Mouse (Mus musculus): ENCODE data around the gene Slc10a7.
"Not testable (repeated sequence)": the region's sequence is repeated elsewhere in the genome, so short reads cannot be mapped to it uniquely, and the experiment has no call there.

Gene Slc10a7

DNA sequence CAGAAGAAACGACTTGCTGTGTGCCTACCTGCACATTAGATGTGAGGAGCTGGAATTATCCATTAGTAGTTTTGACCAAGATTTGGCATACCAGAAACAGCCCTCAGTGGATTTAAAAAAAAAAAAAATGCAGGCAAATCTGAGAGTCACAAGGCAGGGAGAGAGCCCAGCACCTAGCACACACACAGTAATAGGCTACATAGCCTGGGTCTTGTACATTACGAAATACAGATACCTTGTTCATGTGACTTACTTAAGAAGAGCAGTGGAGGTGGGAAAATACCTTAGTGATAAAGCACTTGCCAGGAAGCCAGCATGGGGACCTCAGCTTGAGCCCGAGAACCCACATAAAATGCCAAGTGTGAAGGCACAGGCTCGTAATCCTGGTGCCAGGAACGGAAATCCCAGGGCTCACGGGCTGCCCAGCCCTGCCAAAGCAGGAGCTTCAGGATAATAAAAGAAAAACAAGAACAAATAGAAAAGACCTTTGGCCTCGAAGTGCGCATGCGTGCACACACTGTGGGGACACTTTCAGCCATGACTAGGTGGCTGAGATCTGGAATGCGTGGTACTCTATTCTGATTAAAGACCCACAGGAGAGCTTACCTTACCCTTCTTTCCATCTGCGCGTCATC, 155.3 kb downstream of the Slc10a7 start:
- no peak for DNase-seq (ENCODE audit: low spot score in 2 of 2)

DNA sequence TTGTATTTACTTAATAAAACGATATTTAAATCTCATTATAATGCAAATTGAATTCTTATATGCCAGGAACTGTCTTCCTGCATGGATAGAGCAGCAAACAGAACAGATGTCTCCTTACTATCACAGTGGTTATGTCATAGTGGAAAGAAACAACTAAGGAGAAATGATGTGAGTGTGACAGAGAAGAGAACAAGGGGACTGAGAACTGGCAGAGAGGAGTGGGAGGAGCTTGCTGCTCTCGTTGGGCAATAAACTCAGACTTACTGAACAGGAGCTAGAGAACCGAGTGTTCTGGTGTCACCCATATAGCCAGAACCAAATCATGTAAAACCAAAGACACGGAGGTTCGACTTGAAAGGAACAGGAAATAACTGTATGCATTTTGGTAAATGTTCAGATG, 158.3 kb downstream of the Slc10a7 start:
- DNase-seq (ENCODE audit: low spot score in 2 of 2), result no peak

DNA sequence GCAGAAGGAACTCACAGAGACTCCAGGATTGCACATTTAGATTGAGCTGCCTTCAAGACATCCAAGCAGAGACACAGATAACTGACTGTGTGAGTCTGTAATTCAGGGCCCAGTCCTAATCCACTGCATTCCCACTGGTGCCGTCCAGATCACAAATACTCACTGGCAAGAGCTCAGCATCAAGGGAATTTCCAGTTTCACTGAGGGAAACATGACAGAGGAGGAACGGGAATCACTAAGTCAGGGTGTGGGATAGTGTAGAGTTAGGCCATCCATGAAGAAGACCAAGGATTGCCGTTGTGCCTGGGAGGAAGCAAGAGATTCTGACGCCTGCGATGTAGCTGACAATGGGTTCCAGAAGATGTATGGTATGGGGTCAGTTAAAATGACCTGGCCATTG, 159.1 kb downstream of the Slc10a7 start:
- DNase-seq (ENCODE audit: low spot score in 2 of 2), result no peak

DNA sequence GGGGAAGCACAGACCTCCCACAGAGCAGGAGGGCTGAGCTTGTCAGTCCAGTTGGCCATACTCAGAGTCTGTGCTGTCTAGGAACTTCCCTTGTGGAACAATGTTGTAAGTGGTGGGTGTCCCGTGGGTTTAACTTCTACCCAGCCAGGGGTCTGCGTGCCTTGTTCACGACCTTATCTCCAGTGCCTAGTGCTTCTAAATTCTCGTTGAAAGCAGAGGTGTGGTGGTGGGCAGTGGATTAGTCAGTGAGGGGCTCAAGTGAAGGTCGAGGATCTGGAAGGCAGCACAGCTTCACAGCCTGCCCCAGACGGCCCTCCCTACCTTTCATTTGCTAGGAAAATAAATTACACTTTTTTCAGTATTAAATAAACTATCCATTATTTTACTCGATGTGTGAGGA, 161.1 kb downstream of the Slc10a7 start:
- no peak for DNase-seq (ENCODE audit: low spot score in 2 of 2)

DNA sequence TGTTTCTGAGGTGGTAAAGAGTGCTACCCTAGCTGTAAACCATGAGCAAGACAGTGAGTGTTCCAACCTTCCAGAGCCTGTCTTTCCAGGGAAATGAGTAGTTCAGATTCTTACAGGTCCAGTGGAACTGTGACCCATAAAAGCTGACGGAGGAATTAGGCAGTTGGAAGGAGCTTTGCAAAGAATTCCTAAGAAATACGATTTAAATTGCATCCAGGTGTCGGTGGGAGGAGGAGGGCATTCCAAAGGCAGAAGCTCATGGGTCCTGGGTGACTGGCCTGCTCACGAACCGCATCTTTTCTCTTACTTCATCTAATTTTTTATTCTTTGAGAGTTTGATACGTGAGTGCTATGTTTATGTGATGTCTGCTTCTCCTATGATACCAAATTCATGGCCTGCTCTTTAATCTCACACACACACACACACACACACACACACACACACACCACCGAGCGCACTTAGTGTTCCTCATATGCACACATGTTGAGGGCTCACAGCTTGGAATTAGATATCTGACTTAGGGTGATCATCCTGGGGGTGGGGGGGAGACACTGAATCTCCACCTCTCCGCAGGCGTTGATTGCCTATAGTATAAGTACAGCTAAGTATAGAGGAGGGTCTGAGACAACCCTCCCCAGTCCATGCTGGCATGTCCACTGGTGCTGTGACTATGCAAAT, 169.5 kb downstream of the Slc10a7 start:
- DNase-seq (ENCODE audit: low spot score in 2 of 2), result no peak

DNA sequence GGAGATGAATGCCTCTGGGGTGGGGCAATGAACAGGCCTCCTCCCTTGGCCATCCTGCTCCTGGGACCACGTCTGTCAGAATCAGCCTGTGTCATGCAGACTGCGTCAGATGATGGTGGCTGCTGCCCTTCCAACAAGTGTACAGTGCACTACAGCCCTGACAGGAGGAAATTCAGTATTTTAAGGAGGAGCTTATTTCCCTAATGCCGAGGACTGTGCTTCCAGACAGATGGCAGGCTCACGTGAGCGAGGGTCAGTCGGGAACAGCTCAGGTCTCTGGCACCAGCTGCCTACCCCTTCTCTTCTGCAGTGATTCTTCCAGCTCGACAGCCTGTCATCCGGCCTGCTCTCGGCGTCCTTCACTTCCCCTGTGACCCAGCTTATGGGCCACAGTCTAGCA, 181.6 kb downstream of the Slc10a7 start:
- DNase-seq (ENCODE audit: low spot score in 2 of 2), result no peak

DNA sequence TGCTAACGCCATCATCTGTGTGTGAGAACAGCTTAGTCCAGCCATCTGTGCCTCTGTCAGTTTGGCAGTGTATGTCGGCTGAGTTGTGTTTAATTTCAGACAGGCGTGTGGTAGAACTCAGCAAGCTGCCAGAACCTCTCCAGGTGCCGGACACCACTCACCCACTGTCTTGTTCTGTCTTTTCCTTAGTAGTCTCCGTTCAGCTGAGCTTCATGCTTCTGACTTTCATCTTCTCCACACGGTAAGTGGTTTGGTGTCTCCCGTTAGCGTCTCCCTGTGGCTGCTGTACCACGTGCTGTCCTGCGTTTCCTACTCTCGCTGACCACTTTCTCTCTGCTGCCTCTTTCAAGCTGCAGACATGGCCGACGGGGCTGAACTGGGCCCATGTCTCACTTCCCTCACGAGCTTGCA, 189.2 kb downstream of the Slc10a7 start:
- peak in 1 of 2 experiments; percentile 12 for DNase-seq (ENCODE audit: low spot score in 2 of 2)

DNA sequence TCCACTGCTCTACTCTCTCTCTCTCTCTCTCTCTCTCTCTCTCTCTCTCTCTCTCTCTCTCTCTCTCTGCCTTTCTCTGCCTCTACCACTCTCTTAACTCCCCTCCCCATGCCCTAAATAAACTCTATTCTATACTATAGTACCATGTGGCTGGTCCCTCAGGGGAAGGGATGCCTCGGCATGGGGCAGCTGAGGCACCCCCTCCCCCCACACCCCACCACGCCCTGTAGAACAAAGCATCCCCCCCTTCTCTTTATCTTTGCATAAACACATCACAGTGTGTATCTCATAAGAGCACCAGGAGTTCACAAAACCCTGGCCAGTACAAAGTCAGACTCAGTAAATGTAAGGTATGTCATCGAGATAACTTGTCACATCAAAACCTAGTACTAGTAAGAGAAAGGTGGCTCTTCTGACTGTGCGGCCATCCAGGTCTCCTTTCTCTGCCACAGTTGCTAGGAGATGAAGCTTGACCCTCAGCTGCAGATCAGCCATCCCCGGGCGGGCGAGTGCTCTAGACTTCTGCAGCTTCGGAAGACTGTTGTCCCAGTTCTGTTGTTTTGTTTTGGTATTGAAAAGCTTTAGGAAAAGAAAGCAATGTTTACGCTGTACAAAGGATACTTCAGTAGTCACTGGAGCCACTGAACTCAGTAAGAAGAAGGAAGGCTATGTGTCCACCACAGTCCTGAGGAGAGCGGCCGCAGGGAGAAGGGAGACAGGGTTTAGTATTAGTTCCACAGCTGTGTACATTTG, 194.1 kb downstream of the Slc10a7 start:
- no peak for DNase-seq (ENCODE audit: low spot score in 2 of 2)

DNA sequence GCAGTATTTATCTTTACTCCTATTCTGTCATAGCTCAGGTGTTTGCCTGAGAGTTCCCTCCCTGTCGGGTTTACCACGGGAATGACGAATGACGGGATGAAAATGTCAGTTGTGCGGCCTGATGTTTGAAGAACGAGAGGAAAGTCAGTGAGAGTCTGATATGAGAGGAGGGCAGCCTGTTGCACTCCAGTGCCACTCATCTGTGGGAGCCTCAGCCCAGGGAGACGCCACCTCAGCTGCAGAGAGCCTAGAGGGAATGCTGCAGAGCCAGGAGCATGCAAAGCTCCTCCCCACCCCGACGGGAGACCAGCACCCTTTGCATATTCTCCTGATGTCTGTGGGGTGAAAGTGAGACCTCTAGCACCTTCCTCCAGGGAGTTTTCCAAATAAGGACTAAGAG, 196.8 kb downstream of the Slc10a7 start:
- no peak for DNase-seq (ENCODE audit: low spot score in 2 of 2)

DNA sequence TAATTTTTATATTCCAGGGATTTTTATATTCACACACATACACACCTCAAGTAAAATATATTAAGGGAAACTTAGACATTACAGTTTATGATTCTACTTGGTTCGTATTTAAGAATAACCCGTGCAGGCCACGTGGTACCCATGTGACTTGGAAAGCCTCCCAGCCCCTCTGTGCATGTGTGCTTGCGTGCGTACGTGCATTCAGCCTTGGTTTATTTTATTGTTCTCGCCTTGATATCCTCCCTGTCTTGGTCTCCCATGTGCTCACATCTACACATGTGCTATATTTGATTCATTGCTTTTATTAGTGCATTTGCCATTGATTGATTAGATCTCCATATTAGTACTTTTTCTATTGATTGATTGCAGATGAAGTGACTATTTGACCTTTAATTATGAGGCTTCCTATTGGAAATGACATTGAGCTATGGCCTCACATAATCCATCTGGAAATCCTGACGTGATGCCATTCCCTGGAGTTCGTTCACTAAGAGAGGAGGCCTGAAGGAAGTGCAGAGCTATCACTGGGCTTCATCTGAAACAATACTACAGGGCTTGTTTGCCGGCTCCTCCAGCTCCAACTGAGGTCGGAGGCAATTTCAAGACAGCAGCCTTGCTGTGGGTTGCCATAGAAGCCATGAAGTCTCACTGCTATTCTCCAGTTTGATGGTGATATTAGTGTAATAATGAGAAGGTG, 200.9 kb downstream of the Slc10a7 start:
- DNase-seq (ENCODE audit: low spot score in 2 of 2), result no peak

DNA sequence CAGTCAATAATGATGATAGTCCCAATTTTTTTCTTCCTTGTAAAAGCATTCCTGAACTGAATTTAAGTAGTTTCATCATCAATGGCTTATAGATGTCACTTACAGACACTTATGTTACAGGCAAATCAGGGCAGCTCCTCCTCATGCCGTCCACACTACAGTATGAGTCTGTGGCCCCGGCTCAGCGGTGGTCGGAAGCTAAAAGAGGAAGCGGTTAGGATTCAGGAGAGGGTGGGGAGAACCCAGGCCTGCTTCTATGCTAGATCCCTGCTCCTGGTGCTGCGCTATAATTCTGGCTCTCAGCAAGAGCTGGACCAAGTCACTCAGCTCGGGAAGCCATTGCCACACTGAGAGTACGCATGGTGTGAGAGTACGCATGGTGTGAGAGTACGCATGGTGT, 201.8 kb downstream of the Slc10a7 start:
- no peak for DNase-seq (ENCODE audit: low spot score in 2 of 2)

DNA sequence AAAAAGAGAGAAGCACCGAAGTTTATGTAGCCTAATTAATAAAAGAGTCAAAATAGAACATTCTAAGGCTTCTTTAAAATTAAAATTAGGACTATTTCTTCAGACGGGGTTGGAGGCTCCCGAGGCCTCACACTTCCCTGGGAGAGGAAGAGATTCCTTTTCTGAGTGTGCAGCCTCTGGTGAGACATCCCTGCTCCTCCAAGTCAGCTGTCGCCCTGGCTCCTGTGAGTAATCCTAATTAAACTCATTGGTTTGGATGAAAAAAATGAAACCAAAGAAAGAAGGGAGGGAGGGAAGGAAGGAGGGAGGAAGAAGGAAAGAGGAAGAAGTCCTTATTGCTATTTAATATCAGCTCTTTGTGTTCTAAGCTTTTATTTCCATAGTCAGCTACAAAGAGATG, 205.7 kb downstream of the Slc10a7 start:
- no peak for DNase-seq (ENCODE audit: low spot score in 2 of 2)

DNA sequence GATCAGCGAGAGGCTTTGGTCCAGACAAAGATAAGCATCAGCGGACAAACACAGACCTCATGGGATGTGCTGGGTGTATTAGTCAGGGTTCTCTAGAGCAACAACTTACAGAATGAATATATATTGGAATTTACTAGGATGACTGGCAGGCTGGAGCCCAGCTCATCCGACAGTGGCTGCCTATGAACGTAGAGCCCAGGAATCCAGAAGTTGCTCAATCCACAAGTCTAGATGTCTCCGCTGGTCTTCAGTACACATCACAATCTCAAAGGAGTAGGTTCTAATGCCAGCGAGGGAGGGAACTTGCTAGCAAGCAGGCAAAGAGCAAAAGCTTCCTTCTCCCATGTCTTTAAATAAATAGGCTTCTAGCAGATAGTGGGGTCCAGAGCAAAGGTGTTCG, 207.4 kb downstream of the Slc10a7 start:
- no peak for DNase-seq (ENCODE audit: low spot score in 2 of 2)

DNA sequence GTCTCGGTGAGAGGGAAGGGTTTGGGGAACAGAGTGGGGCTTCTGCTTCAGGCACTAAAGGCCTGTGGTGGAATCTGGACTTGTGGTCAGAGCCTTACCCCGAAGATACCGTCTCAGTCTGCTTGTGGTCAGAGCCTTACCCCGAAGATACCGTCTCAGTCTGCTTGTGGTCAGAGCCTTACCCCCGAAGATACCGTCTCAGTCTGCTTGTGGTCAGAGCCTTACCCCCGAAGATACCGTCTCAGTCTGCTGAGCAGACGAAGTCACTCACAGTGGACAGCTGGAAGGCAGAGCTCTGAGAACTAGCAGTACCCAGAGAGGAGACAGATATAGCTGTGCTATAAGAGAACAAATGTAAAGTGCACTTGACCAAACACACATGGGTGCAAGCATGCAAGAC, 208.0 kb downstream of the Slc10a7 start:
- not testable (repeated sequence) for DNase-seq (ENCODE audit: low spot score in 2 of 2)

DNA sequence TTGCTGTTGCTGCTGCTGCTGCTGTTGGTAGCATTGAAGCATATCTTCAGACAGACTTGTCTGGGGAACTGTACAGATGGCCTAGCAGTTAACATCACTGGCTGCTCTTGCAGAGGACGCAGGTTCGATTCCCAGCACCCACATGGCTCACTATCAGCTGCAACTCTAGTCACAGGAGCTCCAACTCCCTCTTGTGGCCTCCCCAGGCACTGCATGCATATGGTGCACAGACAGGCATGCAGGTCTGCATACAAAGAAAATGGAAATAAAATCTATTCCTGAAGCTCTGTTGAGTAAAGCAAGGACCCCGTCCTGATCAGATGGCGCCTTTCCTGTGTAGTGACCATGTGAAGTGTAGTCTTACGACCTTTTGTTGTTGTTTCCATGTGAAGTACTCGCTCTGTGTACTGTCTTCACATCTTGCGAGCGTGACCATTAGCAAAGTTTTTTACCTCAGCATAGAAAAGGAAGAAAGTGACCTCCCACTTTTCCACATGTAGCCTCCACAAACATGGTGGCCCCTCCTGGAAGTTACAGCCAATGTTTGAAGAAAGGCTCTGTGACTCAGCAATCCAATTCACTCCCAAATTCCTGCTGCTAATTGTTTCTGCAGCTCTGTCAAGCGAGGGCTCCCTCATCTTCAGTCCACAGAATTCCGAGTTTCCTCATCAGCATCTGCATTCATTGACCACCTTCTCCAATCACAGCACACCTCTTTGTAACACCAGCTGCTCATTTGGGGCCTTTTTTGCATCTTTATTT, 210.3 kb downstream of the Slc10a7 start:
- DNase-seq (ENCODE audit: low spot score in 2 of 2), result no peak

DNA sequence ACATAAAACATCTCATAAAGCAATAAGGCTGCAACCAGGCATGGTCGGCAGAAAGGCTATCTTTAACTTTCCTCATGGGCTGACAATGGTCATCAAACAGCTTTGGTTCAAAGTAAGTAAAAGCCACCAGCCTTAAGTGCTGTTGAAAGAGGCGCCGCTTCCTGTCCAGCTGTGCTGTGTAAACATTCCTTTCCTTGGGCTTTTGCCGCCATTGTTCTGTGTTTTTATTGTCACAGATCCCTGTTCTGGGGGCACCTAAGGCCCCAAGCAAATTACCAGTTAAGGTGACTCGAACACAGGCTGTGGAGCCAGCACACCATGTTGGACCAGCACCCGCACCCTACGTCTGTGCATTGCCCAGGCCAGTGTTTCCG, 210.9 kb downstream of the Slc10a7 start:
- no peak for DNase-seq (ENCODE audit: low spot score in 2 of 2)

DNA sequence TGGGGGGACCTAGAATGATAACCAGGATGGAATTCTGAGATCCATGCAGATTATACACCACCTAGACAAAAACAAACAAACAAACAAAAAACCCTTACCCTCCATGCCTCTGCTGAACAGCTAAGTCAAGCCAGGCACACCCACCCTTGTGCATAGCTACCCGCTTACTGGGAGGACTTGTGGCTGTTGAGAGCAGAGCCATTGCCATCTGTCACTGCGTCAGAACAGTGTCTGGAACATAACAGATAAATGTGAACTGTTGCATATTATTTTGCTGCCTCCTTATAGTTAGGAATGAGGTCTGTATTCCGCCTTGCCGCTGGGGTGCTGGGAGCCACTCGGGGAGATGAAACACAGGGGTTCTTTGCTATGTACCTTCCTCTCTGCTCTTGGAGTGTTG, 212.4 kb downstream of the Slc10a7 start:
- no peak for DNase-seq (ENCODE audit: low spot score in 2 of 2)

DNA sequence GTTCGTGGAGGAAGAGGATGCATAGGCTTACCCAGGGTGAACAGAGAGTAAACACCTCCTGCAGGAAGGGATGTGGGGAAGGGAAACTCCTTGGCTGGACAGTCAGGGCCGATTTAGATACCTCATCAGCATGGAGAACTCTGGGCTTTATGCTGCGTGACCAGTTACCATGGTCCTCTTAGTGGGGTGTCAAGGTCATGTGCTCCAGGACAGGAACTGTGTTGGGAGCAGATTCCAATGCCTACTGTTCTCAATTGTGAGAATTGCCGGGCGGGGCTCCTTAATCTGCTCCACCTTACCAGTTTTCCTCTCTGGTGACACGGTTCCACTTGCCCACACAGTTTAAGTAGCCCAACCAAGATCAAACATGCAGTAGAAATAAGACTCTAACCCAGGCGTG, 213.1 kb downstream of the Slc10a7 start:
- no peak for DNase-seq (ENCODE audit: low spot score in 2 of 2)

DNA sequence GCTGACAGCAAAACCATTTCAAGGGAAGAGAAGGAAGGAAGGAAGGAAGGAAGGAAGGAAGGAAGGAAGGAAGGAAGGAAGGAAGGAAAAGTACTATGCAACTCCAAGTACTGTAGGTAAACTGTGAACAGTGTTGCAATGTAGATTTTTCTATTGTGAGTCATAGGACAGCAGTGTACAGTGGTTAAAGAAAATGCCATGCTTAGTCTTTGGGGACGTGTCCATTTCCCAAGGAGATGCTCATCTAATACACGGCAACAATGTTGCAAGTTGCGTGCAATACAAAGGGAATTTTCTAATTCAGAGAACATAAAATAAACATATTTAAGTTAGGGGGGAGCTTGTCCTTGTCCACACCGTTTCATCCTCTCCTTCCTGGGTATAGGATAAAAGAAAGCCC, 215.7 kb downstream of the Slc10a7 start:
- DNase-seq (ENCODE audit: low spot score in 2 of 2), result no peak

DNA sequence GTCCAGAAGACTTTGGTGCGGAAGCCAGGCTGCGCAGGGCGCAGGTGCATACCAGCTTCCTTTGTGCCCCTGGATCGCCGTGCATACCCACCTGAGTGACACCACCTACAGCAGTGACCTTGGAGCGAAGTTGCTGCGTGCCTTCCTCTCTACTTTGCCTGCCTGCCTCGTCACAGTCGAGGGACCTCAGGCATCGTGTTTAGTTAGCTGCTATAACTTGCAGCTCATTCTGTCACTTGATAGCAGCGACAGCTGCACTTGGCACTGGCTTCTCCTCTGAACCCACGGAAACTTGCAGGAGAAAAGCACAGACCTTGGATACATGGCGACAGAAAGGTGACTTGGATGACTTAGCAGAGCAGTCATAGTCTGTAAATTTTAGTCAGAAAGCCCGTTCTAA, 219.1 kb downstream of the Slc10a7 start:
- no peak for DNase-seq (ENCODE audit: low spot score in 2 of 2)

DNA sequence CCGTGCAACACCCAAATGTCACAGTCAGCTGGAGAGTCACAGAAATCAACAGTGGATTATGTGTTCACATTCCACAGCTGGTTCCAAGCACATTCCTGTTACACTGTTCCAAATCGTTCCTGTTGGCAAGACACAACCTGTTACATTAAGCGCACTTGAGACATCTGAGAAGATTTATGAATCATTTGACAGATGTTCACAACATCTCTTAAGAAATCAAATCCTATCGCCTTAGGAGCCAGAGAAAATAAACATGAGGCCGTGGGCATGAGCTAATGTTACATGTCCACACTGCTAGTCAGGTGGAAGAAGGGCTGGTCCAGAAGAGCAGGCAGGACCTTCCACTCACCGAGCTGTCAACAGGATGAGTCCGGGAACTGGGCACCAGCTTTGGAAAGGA, 223.3 kb downstream of the Slc10a7 start:
- DNase-seq (ENCODE audit: low spot score in 2 of 2), result no peak

DNA sequence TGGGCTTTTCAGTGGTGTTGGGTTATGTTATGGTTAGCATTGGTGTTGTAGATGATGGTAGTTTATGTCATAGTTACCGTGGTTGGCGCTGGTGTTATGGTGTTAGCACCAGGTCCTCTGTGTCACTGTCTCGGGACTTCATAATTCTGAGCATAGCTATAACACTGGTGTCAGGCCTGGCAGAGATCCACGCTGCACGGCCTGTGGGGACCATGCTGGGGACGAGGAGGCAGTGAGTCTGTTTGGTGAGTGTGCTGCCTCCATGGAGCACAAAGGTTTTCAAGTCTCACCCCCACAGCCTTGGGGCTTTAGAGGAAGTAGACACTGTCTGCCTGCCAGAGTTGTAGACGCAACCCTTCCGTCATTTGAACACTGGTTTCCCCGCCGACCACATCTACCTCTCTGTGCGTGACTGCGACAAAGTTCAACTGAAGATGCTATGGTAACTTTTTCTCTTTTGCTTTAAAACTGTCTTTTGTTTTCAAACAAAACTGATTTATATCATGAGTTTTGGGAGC, 223.9 kb downstream of the Slc10a7 start:
- no peak for DNase-seq (ENCODE audit: low spot score in 2 of 2)
